Mouse (Mus musculus): ENCODE measurements around the gene Pepd. TPM values are rescaled to one million over a fixed set of nuclear protein-coding genes. Genes with fewer than 3 reads are reported as not detected.
"Not testable (repeated sequence)": the region's sequence is repeated elsewhere in the genome, so short reads cannot be mapped to it uniquely, and the experiment has no call there.

Pepd gene
- total RNA-seq, 2 experiments from 2014 or later: 31.4 to 31.8 TPM

- TF ChIP-seq CTCF (conservative IDR thresholded peaks at IDR 0.05): no peak
- Histone ChIP-seq H3K27ac (no peak overlapping the region), H3K4me3 (no peak overlapping the region)
- DNase-seq (ENCODE audit: low spot score in 2 of 2): no peak
Measured at GRCm38 (mm10) chr7:34975913-34976312, 63.7 kb downstream of the Pepd start.

- DNase-seq (ENCODE audit: low spot score in 2 of 2): no peak
- Histone ChIP-seq H3K4me3 (no peak overlapping the region), H3K27ac (no peak overlapping the region)
- TF ChIP-seq CTCF (conservative IDR thresholded peaks at IDR 0.05): no peak
Measured at GRCm38 (mm10) chr7:34977403-34977802, 65.2 kb downstream of the Pepd start.

DNA sequence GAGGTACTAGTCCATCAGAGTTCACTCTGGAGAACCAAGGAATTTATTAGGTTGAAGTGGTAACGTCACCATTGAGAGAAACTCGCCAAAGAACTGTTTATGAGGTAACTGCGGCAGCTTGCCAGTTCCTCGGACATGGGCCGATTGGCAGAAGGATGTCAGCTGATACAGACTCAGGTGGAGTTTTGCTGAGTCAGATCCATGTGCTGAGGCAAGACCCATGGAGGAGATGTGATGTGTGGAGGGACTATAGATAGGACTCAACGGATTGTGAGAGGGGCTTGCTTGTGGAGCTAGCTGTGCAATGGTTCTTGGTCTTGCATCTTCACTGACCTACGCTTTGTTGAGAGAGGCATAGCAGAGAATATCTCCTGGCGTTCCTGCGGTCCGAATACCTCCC lies 69.6 kb downstream of the Pepd start:
- TF ChIP-seq CTCF (conservative IDR thresholded peaks at IDR 0.05): no peak
- H3K27ac ChIP-seq: no peak overlapping the region
- no peak for DNase-seq (ENCODE audit: low spot score in 2 of 2)
- no peak overlapping the region for H3K4me3 ChIP-seq

- not testable (repeated sequence) for H3K4me3 ChIP-seq; H3K27ac ChIP-seq; DNase-seq (ENCODE audit: low spot score in 2 of 2)
Measured at GRCm38 (mm10) chr7:34982372-34982771, 70.2 kb downstream of the Pepd start.

- no peak for DNase-seq (ENCODE audit: low spot score in 2 of 2)
- TF ChIP-seq CTCF (conservative IDR thresholded peaks at IDR 0.05): no peak
- Histone ChIP-seq H3K27ac (no peak overlapping the region), H3K4me3 (no peak overlapping the region)
Measured at GRCm38 (mm10) chr7:34983702-34984475, 71.7 kb downstream of the Pepd start.

GRCm38 (mm10) chr7:34984526-34985133 lies 72.5 kb downstream of the Pepd start:
- Histone ChIP-seq H3K4me3 (no peak overlapping the region), H3K27ac (no peak overlapping the region)
- TF ChIP-seq CTCF (conservative IDR thresholded peaks at IDR 0.05): no peak
- DNase-seq (ENCODE audit: low spot score in 2 of 2): no peak

DNA sequence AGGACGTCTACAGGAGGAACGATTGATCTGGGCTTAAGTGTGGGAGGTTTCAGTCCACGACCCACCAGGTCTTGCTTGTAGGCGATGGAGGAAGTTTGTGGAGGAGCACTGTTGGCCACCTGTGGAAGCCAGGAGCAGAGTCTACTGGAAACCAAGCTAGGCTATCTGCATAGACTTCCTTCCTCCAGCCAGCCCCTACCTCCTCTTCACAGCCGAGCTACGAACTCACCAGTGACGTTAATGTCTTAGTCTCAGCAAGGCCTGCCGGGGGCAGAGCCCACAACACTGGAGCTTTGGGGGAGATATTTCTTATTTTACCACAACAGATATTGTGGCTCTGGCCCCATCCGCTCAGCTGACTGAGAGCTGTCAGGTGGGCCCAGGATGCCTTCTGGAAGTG lies 73.0 kb downstream of the Pepd start:
- no peak for DNase-seq (ENCODE audit: low spot score in 2 of 2)
- no peak for TF ChIP-seq CTCF (conservative IDR thresholded peaks at IDR 0.05)
- Histone ChIP-seq H3K27ac (no peak overlapping the region), H3K4me3 (no peak overlapping the region)

GRCm38 (mm10) chr7:34985646-34986045 lies 73.5 kb downstream of the Pepd start:
- DNase-seq (ENCODE audit: low spot score in 2 of 2): no peak
- TF ChIP-seq CTCF (conservative IDR thresholded peaks at IDR 0.05): no peak
- no peak overlapping the region for H3K27ac ChIP-seq
- no peak overlapping the region for H3K4me3 ChIP-seq

- Histone ChIP-seq H3K27ac (no peak overlapping the region), H3K4me3 (no peak overlapping the region)
- no peak for DNase-seq (ENCODE audit: low spot score in 2 of 2)
- no peak for TF ChIP-seq CTCF (conservative IDR thresholded peaks at IDR 0.05)
Measured at GRCm38 (mm10) chr7:34986575-34987150, 74.5 kb downstream of the Pepd start.

- no peak overlapping the region for H3K4me3 ChIP-seq
- no peak overlapping the region for H3K27ac ChIP-seq
- no peak for DNase-seq (ENCODE audit: low spot score in 2 of 2)
- no peak for TF ChIP-seq CTCF (conservative IDR thresholded peaks at IDR 0.05)
Measured at GRCm38 (mm10) chr7:34987258-34987657, 75.1 kb downstream of the Pepd start.

DNA sequence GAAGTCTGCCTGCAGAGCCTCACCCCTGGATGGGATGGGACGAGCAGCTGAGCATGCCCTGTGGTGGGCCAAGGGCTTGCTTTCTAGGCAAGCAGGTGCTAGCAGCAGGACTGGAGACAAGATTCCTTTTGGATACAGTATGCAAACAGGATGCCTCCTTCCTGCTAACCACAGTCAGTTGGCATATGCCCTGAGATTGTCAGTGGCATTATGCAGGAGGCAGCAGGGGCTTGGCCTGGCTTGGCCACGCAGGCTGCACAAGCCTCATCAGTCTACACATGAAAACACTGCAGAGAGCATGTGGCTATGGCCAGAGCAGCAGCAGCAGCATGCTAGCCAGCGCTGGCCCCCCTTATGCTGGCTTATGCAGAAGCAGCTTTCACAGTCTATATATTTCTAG lies 76.3 kb downstream of the Pepd start:
- no peak for TF ChIP-seq CTCF (conservative IDR thresholded peaks at IDR 0.05)
- DNase-seq (ENCODE audit: low spot score in 2 of 2): no peak
- Histone ChIP-seq H3K4me3 (no peak overlapping the region), H3K27ac (no peak overlapping the region)

DNA sequence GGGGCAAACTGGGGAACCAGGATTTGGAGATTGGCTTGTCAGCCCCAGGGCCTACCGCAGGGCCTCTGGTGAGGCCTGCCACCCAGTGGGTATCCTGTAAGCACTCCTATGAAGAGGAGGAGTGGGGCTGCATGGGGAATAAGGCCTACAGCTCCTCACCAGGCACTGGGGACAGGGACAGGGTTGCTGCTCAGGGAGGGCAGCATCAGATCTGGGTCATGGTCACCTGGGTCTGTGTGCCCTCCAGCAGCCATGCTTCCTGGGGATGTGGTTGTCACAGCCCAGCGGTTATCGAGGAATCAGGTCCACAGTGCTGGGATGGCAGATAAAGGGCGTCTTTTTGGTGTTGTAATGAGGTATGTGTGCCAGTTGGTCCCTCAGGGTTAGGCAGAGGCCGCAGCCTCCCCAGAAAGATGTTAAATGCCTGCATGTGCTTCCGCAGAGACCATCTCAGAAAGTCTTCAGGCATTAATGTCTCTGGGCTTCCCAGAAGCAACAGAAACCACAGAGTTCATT lies 79.6 kb downstream of the Pepd start:
- no peak for DNase-seq (ENCODE audit: low spot score in 2 of 2)
- no peak for TF ChIP-seq CTCF (conservative IDR thresholded peaks at IDR 0.05)

DNA sequence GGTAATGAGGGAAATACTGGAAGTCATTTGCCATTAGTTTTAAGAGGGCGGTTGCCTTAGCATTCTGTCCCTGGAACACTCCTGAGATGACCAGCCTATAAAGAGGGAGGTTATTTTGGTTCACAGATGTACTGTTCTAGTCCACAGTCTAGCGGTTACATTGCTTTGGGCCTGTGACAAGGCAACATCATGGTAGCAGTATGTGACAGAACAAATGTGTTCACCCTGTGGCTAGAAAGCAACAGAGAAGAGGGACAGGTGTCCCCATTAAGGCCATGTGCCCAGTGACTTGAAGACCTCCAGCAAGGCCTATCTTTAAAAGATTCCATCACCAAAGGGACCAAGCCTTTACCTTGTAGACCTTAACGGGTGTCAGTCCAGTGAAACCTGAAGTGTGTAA lies 80.6 kb downstream of the Pepd start:
- H3K27ac ChIP-seq: no peak overlapping the region
- DNase-seq (ENCODE audit: low spot score in 2 of 2): no peak
- TF ChIP-seq CTCF (conservative IDR thresholded peaks at IDR 0.05): no peak
- no peak overlapping the region for H3K4me3 ChIP-seq

More for the DNA sequence above, 79.6 kb downstream of the Pepd start:
- no peak overlapping the region for H3K27ac ChIP-seq
- H3K4me3 ChIP-seq: no peak overlapping the region

Measured in layer of hippocampus, adult 2 months (tissue).